Mouse (Mus musculus) CD4-positive, CD25-positive, alpha-beta regulatory T cell, adult 2 months (primary cell): Measurements from ENCODE around the gene Aldh4a1.

Experiments
- DNase-seq: peaks from one replicate; pipeline ENCODE4 v3.0.0-alpha.2; 2012; ENCODE audit warnings: low read depth, low spot score

Aldh4a1 gene

DNA sequence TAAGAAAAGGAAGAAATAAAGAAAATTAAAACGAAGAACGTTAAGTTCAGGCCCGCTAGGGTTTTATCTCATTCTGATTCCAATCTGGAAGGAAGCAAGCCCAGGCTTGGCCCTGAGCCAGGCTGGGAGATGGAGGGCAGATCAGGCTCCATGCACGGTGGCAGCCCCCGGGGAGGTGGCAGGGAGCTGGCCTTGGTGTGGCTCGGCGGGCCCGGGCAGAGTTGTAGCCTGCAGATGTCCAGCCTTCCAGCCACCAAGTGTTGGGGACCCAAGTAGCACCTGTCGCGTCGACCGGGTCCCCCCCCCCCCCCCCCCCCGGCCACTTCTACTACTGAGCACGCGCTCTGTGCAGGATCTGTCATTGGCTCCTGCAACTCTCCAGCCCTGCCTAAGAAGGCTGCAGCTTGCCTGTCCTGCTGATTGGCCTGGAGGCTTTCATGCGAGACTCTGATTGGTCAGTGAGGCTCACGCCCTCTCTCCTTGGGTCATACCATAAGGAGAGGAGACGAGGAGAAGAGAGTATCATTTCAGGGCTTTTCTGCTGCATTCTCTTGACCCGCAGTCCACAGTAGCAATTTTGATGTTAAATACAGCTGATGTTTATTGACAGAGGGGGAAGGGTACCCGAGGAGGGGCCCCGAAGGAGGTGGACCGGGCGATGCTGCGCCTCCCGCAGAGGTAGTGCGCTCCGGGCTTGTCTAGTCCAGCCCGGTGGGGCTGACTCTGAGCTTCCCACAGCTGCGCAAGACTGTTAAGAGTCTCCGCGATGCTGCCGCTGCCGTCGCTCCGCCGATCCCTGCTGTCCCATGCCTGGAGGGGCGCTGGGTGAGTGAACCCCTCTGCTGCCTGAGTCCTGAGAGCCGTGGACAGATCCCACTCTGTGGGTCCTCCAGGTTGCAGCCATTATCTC lies at the start of gene Aldh4a1:
Aldh4a1 (plus strand) TSS at position 494 of the 910 bp plus-strand sequence.
- peak; percentile 96 for DNase-seq

GRCm38 (mm10) chr4:139572928-139573512 lies 49.6 kb upstream of the Aldh4a1 start:
- no peak for DNase-seq

GRCm38 (mm10) chr4:139574156-139574798 lies 48.4 kb upstream of the Aldh4a1 start:
- DNase-seq: peak; percentile 100

- DNase-seq: peak; percentile 82
Observed at GRCm38 (mm10) chr4:139574799-139575672, 47.6 kb upstream of the Aldh4a1 start.

DNA sequence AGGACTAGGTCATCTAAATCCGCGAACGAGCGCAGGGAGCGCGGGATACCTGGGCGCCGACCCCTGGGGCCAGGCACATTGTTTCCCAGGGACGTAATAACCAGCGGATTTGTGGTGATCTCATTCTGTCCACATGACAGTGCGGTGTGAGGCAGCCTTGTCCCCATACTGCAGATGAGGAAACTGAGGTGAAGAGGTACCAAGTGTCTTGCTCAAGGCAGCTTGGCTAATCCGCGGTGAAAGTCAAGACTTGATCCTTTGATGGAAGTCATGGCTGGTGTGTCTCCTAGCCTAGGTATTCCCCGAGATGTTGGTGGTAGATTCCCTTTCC lies 47.0 kb upstream of the Aldh4a1 start:
- DNase-seq: no peak

GRCm38 (mm10) chr4:139576251-139576880 lies 46.3 kb upstream of the Aldh4a1 start:
- no peak for DNase-seq

GRCm38 (mm10) chr4:139577006-139577405 lies 45.7 kb upstream of the Aldh4a1 start:
- DNase-seq: no peak

DNA sequence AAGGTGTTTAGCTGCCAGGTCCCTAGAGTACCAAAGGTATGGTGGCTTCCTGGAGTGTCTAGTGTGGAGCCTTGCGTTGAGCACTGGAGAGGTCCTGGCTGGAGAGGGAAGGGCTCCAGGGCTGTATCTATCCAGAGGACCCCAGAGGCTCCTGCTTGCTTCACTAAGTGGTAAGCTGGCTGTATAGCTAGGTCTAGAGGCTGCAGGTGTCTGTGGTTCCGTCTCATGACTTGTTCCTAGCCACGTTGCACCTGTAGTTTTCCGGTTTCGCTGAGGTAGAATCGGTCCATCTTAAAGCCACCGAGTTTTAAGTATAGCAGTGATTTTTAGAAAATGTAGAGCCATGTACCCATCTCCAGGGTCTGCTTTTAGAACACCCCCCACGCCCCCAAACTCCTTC lies 44.3 kb upstream of the Aldh4a1 start:
- peak; percentile 51 for DNase-seq

DNA sequence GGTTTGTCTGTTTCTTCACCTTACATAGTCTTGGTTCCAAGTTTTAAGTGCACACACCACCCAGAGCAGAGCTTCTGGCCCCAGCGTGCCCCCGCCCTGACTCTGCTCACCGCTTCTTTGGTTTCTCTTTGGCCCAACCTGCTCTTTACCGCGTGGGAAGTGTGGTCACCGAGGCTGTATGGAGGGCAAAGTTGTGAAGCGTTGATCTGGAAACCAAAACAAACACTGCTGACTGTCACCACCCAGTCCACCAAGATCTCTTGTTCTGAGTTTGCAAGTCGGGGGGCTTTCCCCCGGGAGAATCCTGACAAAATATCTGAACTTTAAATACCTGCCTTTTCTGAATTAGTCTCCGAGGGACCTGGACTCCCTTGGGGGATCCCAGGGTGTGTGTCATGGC lies 43.7 kb upstream of the Aldh4a1 start:
- peak; percentile 82 for DNase-seq

DNA sequence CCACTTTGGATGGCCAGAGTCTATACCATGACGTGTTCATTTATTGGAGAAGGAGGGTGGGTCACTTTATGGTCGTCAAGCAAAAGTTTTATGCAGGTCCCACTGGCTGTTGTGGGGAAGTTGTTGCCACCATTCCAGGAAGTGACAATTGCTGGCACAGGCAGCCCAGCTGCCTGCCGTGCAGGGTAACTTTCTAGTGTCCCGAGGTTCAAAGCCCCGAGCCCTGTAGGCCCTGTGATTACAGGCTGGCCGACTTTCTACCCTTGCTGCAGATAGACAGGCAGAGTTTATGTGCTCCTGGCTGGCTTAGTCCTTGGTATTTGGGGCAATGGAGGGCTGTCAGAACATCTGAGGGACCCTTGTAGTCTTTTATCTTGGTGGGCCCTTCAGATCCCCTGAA lies 43.2 kb upstream of the Aldh4a1 start:
- DNase-seq: peak; percentile 52

- peak; percentile 53 for DNase-seq
Observed at GRCm38 (mm10) chr4:139580663-139581336, 41.9 kb upstream of the Aldh4a1 start.

DNA sequence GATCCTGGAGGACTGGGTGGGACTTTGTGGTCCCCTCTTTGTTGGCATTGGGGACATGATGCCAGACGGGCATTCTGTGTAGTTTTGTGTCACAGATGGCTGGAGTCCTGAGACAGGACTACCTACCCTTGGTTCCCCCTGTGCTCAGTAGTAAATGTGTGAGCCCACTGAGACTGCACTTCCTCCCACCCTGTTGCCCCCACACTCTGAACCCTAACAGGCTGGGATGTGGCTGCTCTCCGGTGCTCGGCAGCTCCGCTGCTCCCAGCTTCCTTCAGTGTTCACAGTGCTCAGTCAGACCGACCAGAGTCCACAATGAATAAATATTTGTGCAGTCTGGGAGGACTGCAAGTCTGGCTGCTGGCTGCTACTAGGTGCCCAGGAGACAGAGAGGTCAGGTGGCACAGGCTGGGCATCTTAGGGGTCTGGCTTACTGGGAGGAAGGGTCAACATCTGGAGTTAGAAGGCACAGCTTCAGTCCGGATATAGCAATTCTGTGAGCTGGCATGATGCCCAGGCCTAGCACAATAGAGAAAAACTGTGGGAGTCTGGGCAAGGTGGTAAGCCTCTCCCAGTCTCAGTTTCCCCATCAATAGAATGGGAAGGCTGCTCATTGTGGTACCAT lies 41.1 kb upstream of the Aldh4a1 start:
- no peak for DNase-seq

GRCm38 (mm10) chr4:139582346-139582745 lies 40.3 kb upstream of the Aldh4a1 start:
- DNase-seq: no peak

DNA sequence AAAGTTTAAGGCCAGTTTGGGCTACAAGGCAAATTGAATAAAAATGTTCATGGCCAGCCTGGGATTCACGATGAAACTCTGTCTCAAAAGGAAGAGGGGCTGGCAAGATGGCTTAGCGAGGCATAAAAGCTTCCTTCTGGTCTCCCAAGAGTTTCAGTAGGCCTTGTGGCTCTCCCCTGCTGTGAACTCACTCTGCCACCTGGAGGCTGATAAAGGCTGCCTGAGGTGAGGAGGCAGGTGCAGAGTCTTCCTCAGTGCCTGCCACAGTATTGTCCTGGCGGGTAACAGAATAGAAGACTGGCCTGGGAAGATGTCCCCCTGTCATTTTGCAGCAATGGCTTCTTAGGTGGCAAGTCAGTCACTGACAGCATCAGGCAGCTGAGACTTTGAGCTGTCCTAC lies 39.8 kb upstream of the Aldh4a1 start:
- DNase-seq: peak; percentile 40

- no peak for DNase-seq
Observed at GRCm38 (mm10) chr4:139583629-139584245, 38.9 kb upstream of the Aldh4a1 start.

DNA sequence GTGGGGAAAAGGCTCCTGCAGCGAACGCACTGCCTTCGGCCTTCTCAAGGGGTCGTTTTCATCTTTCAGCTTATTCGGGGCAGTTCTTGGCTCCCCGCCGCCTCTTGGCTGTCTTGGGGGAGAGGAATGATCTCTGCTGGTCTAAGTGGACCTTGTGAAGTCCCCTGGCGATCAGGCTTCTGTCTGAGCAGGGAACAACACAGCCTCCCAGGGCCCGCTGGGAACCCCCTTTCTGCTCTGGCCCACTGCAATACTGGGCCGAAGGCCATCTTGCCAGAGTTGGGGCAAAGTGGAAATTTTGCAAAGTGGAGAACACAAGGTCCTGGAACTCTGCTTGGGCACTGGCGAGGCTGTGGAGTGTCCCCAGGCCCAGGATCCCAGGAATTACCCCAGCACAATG lies 38.0 kb upstream of the Aldh4a1 start:
- no peak for DNase-seq

DNA sequence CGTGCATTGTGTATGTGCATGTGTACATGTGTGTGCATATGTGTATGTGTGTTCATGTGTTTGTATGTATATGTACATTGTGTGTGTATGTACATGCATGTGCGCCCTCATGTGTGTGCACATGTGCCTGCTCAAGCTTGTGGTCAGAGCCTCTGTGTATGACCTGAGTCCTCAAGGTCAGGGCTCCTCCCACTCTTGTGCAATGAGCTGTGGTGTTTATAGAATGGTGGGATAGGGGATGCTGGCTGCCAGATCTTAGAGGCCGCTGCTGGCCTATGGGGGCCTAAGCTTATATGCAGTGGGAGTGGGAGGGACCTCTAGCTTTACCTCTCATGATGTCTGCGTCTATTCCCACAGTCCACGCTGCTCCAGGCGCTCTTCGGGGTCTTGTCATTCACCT lies 37.0 kb upstream of the Aldh4a1 start:
- no peak for DNase-seq

GRCm38 (mm10) chr4:139587370-139587769 lies 35.3 kb upstream of the Aldh4a1 start:
- DNase-seq: no peak

- DNase-seq: no peak
Observed at GRCm38 (mm10) chr4:139587773-139588172, 34.9 kb upstream of the Aldh4a1 start.
